Mouse (Mus musculus) erythroid progenitor cell, adult 5-6 weeks (primary cell): Measurements from ENCODE around the gene Gpbp1. TPM values are rescaled to one million over a fixed set of nuclear protein-coding genes. Genes with fewer than 3 reads are reported as not detected.

ENCODE experiments used
- ATAC-seq: replicated peaks from 2 replicates; pipeline ENCODE4 v1.8.0; 2016; ENCODE audit warnings: moderate number of reproducible peaks, mild to moderate bottlenecking, moderate TSS enrichment, inconsistent platforms; ENCODE audit not compliant: poor library complexity, low FRiP score, severe bottlenecking
- total RNA-seq, 2 experiments: library from RNA; stranded (forward) in 1 of 2; stranded (reverse) in 1 of 2; fragments of 150-400 nt in 1 of 2; fragments of 186-747, 209-891 nt in 1 of 2; gene quantifications; 2 replicates each; pipeline versions ENCODE4 v1.2.3 to v1.2.4; 2015 to 2017; ENCODE audit warnings: low replicate concordance in 2 of 2

Gene Gpbp1
- total RNA-seq, 2 experiments from 2014 or later = 108 to 164 TPM

DNA sequence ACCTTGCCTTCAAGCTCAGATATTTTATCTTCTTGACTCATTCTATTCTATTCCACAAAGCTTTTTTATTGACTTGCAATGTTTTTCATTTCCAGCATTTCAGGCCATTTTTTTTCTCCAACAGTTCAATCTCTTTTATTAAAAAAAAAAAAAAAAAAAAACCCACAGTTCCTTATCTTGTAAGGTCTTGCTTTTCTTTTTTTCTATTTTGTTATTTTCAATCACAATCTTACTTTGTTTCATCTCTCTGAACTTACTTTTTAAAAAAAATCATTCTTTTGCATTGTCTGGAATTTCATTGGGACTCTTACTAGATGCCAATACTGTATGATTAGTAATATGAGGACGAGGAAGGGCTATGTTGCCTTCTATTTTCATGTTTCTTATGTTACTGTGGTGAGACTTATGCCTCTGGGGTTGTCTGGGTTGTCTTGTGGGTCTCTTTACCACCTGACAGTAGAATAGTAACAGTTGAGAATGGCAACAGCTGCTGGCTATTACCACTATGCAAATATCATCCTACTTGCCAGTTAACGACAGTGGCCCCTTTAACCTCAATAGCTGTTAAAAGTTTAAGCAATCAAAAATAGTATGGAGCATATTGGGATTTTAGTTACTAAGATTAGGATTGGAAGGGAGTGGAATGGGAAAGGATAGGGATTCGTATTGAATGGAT lies 19.2 kb downstream of the Gpbp1 start:
- no peak for ATAC-seq

GRCm38 (mm10) chr13:111467350-111467749 lies 22.6 kb downstream of the Gpbp1 start:
- no peak for ATAC-seq

GRCm38 (mm10) chr13:111461424-111461823 lies 28.5 kb downstream of the Gpbp1 start:
- peak; percentile 74 for ATAC-seq

- ATAC-seq = no peak
These were observed 33.1 kb downstream of the Gpbp1 start for GRCm38 (mm10) chr13:111456790-111457189.

- no peak for ATAC-seq
These were observed 45.6 kb downstream of the Gpbp1 start for GRCm38 (mm10) chr13:111444325-111444724.

DNA sequence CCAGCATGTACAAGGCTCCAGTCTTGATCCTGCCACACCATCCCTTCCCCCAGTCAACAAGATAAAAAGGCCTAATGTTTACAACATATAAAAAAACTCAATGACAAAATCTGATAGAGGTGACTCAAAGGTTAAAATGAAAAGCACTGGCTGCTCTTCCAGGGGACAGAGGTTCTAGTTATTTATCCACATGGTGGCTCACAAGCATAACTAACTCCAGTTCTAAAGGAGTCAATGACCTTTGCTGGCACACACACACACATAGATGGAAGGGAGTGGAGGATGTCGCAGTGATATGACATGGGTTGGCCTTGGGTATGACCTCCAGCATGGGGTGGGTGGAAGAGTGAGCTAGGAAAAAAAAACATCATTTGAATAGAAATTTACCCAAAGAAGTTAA lies 58.7 kb downstream of the Gpbp1 start:
- ATAC-seq = no peak

DNA sequence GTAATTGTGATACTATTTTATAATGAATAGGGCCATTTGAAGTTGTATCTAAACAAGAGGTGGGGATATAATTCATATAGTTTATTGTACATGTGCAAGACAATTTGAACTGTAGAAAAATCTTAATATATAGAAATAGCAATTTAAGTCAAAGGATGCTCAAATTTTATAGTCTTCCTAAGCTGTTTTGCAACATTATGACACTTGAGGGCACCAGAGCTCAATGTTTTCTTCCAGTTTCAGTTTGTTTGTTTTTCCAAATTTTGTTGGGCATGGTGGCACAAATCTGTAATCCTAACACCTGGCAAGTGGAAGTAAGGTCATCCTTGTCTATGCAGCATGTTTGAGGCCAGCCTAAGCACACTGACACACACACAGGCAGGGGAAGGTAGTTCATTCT lies 68.6 kb downstream of the Gpbp1 start:
- ATAC-seq = no peak

DNA sequence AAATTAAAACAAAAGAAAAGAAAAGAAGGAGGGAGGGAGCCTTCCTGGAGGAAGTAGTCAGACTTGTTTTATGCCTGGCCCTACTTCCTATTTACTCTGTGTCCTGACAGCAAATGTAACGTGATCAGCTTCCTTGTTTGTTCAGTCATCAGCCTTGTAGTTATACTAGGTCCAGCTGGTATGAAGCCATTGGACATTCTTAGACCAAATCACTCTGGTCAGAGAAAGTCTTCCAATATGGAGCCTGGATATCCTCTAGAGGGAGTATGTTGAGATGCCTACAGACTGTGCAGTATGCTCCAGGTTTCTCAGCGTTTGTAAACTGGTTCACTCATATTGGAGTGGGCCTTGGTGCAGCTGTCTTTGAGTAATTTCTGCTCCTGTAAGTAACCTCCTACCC lies 71.8 kb downstream of the Gpbp1 start:
- no peak for ATAC-seq

DNA sequence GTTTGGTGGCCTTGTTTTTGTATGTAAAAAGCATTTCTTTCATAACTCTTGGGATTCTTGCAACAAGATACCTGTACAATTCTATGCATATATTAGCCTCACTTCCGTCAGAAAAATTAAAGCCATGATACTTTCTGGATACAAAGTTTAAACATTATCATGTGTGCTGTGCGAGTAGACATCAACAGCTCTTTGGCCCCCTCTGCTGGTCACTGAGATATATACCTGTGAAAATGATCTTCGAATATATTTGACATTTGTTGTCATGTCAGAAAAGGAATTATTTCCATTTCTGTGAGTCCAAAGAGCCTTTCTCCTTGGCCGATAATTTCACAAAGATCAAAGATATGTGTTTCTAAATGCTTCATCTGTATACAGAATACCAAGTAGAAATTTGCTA lies 76.8 kb downstream of the Gpbp1 start:
- 0 out of 2 replicates have a peak, but pooled peaks have one; percentile 47 for ATAC-seq

GRCm38 (mm10) chr13:111410831-111411230 lies 79.1 kb downstream of the Gpbp1 start:
- ATAC-seq = no peak

GRCm38 (mm10) chr13:111406859-111407389 lies 83.0 kb downstream of the Gpbp1 start:
- no peak for ATAC-seq

GRCm38 (mm10) chr13:111405956-111406355 lies 84.0 kb downstream of the Gpbp1 start:
- ATAC-seq = no peak

DNA sequence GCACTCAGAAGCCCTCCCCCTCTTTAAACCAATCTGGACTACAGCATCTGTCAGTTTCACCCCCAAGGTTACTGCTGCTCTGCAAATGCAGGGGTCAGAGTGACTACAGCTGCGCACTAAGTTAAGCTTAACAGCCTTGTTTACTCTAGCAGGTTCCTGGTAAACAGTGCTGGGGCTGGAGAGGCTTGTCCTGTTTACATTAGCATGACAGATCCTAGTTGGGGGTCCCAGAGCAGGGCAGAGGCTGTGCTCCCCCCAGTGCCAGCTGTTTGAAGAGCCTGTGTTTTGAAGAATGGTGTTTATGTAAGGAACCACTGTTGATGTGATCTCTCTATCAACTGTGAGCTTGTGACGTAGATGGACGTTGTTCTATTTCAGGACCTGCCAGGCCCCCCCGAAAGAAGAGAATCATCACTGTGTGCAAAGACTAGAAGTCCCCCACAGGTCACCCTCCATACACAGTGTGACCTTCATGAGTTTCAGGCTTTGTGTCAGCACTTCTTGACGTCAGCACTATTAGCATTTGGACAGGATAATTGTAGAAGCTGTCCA lies 92.2 kb downstream of the Gpbp1 start:
- no peak for ATAC-seq

- ATAC-seq = no peak
These were observed 92.8 kb downstream of the Gpbp1 start for GRCm38 (mm10) chr13:111397061-111397460.

DNA sequence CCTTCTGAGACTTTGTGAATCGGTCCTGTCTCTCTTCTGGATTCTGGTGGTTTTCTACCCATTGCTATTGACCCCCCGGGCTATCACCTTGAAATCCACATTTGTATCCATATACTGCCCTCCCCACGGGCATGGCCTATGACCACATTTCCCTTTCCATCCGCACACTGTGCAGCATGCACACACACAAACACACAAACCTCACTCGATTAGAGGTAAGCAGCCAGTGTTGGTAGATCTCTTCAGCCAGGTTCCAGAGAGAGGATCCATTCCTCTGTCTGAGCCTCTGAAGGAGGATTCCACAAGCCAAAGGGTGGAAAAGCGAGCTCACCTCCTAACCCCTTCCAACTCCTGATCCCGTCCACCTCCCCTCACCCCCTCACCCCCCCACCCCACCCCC lies 94.4 kb downstream of the Gpbp1 start:
- ATAC-seq = no peak

- no peak for ATAC-seq
These were observed 95.0 kb downstream of the Gpbp1 start for GRCm38 (mm10) chr13:111394904-111395303.

- ATAC-seq = no peak
These were observed 95.6 kb downstream of the Gpbp1 start for GRCm38 (mm10) chr13:111394341-111394740.

GRCm38 (mm10) chr13:111393426-111393825 lies 96.5 kb downstream of the Gpbp1 start:
- no peak for ATAC-seq

DNA sequence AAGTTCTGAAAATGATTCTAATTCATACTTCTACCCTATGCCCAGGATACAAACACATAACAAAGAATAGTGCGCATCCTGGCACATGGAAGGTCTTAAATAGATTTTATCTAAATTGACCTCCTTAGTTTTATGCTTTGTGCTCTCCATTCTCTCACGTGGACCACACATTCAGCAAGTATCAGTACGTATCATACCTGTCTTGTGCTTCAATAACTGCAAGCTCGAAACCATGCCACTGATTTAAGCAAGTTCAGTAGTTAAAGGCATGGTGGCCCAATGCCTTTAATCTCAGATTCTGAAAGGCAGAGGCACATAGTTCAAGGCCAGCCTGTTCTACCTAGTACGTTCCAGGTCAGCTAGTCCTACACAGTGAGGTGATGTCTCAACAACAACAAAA lies 98.5 kb downstream of the Gpbp1 start:
- ATAC-seq = no peak

DNA sequence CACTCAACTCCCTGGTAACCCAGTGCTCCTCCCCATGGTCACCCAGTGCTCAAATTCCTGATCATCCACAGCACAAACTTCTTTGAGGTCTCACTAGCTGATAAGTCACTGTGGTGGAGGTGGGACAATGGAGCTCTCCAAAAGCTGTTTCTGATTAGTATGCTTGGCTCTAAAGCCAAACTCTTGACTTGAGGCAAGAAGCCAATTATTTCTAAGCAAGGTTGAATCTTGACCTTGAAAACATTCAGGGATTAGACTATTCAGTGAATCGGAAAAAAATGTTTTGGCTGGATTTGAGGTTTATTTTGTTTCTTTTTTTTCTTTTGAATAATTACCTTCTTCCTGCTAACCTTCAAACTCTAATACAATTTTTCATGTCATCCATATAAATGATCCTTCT lies 98.9 kb downstream of the Gpbp1 start:
- ATAC-seq = no peak
